Mouse (Mus musculus): ENCODE measurements at regions not wholly inside any gene's neighbourhood (a gene's known extent, or its start where the extent isn't known, plus 50 kb on each side); places are given as distances from the start of the nearest gene placed in this dataset.

DNA sequence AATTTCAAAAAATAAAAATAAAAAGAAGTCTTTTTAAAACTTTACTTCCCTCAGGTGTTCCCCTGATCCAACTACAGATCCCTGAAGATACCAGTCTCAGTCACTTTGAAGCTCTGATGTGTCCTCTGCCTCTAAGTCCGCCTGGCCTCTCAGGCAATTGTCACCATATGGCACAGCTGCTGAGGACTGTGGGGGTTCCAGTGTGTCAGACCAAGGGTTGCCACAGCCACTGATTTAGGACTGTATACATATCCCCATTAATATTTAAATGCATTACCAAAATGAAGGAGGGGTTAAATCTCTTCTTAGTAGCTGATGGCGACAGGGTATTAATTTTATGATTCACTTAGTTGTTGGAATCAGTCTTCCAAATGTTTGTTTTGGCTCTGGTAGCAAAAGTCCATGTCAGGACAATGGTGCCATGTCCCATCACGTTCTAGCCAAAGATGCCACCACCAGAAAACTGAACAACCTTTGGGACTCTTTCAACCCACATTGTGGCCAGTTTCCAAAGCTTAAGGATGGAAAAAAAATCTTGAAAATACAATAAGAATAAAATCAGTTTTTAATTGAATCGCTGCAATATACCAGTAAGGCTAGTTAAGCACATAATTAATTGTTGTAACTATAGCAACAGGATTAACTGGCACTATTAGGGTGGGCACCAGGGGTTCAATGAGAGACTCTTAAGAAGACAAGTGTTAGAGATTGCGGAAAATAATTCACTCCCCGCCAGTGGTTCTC, 62.5 kb downstream of the Arrdc4 start:
- no peak for DNase-seq (ENCODE audit: low read depth in 1 of 2, low spot score in 2 of 2)
- no peaks in the 10 kb centered on the region for H3K4me1 ChIP-seq (ENCODE audit: control insufficient read depth, insufficient read depth, insufficient read length)
- no peak overlapping the region for H3K27ac ChIP-seq (ENCODE audit: insufficient read depth, low read length)
- TF ChIP-seq CTCF (IDR thresholded peaks at IDR 0.05; ENCODE audit: extremely low read depth, insufficient read depth, insufficient read length, insufficient replicate concordance), result no peak
- no peak for TF ChIP-seq POLR2A (IDR thresholded peaks at IDR 0.05; ENCODE audit: low read depth, low read length)
- WGBS, result 82% methylated on average over 6 of the region's 6 CpGs
- no peaks in the 10 kb centered on the region for H3K27me3 ChIP-seq (ENCODE audit: control insufficient read depth, insufficient read depth, low read length)
- H3K4me3 ChIP-seq (ENCODE audit: extremely low read depth, insufficient read depth, insufficient read length), result no peak overlapping the region
- H3K36me3 ChIP-seq (ENCODE audit: control insufficient read depth, insufficient read depth, low read length), result no peaks in the 10 kb centered on the region

DNA sequence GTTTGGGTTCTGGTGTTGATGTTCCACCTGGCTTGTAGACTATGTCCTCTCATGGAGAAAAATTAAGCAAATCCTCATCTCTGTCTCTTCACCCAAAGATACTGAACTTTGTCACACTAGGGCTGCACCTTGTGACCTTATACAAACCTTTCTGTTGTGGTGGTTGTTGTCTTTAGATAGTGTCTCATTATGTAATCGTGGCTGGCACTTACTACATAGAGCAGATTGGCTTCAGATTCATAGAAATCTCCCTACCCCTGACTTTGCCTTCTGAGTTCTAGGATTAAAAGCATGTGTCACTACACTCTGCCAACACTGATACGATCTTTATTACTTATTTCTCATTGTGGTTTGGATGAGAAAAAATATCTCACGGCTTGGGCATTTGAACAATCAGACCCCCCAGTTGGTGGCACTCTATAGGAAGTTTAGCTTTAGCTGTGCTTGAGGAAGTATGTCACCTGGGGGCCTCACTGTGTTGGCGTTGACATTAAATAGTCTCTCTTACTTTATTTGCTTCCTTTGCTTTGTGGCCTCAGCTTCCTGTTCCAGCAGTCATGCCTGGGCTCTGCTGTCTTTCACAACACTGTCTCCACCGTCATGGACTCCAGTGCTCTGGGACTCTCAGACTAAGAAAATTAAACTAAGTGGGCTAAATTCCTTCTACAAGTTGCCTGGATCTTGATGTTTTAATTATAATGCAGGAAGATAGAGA, 66.0 kb downstream of the Arrdc4 start:
- Histone ChIP-seq H3K27me3 (ENCODE audit: control insufficient read depth, insufficient read depth, low read length) (no peaks in the 10 kb centered on the region), H3K27ac (ENCODE audit: insufficient read depth, low read length) (no peak overlapping the region), H3K4me1 (ENCODE audit: control insufficient read depth, insufficient read depth, insufficient read length) (no peaks in the 10 kb centered on the region), H3K4me3 (ENCODE audit: extremely low read depth, insufficient read depth, insufficient read length) (no peak overlapping the region), H3K36me3 (ENCODE audit: control insufficient read depth, insufficient read depth, low read length) (no peaks in the 10 kb centered on the region)
- no peak for DNase-seq (ENCODE audit: low read depth in 1 of 2, low spot score in 2 of 2)
- WGBS, result 16% methylated on average over 5 of the region's 5 CpGs
- TF ChIP-seq POLR2A (IDR thresholded peaks at IDR 0.05; ENCODE audit: low read depth, low read length) (no peak), CTCF (IDR thresholded peaks at IDR 0.05; ENCODE audit: extremely low read depth, insufficient read depth, insufficient read length, insufficient replicate concordance) (no peak)

DNA sequence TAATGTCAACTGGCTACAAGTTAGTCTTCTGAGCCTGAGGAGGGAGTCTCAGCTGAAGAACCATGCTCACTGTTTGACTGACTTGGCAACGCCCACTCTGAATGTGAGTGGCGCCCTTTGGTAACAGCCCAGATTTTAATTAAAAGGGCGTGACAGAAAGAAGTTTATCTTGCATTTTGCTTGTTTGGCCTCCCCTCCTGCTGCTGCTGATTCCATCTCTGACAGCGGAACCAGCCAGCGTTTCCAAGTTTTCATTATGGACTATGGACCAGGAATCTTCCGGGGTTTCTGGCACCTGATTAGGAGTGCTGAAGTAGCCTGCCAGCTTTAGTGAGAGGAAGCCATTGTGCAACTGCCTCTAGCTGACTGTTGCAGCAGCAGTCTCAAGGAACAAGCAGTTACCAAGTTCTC, 66.7 kb downstream of the Arrdc4 start:
- H3K4me1 ChIP-seq (ENCODE audit: control insufficient read depth, insufficient read depth, insufficient read length), result no peaks in the 10 kb centered on the region
- no peak overlapping the region for H3K27ac ChIP-seq (ENCODE audit: insufficient read depth, low read length)
- no peak overlapping the region for H3K4me3 ChIP-seq (ENCODE audit: extremely low read depth, insufficient read depth, insufficient read length)
- no peaks in the 10 kb centered on the region for H3K36me3 ChIP-seq (ENCODE audit: control insufficient read depth, insufficient read depth, low read length)
- 79% methylated on average over 6 of the region's 6 CpGs for WGBS
- DNase-seq (ENCODE audit: low read depth in 1 of 2, low spot score in 2 of 2), result no peak
- H3K27me3 ChIP-seq (ENCODE audit: control insufficient read depth, insufficient read depth, low read length), result no peaks in the 10 kb centered on the region
- TF ChIP-seq POLR2A (IDR thresholded peaks at IDR 0.05; ENCODE audit: low read depth, low read length) (no peak), CTCF (IDR thresholded peaks at IDR 0.05; ENCODE audit: extremely low read depth, insufficient read depth, insufficient read length, insufficient replicate concordance) (no peak)

DNA sequence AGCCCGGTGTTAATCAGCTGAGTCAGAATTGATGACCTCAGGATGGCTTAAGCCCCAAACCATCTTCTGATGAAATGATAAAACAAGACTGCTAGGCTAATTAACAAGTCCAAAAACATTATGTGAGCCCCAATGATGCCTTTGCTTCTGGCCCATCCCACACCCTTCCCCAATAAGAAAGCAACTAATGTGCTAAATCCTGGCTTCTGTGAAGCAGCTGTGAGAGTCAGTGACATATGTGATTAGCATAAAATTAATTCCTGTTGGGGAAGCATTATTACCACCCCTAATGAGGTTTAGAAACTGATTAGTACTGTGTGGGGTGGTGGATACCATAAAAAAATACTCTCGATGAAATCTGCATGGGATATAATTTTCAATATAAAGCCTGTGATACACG, 69.3 kb downstream of the Arrdc4 start:
- Histone ChIP-seq H3K27ac (ENCODE audit: insufficient read depth, low read length) (no peak overlapping the region), H3K27me3 (ENCODE audit: control insufficient read depth, insufficient read depth, low read length) (no peaks in the 10 kb centered on the region), H3K4me3 (ENCODE audit: extremely low read depth, insufficient read depth, insufficient read length) (no peak overlapping the region), H3K36me3 (ENCODE audit: control insufficient read depth, insufficient read depth, low read length) (no peaks in the 10 kb centered on the region), H3K4me1 (ENCODE audit: control insufficient read depth, insufficient read depth, insufficient read length) (no peaks in the 10 kb centered on the region)
- DNase-seq (ENCODE audit: low read depth in 1 of 2, low spot score in 2 of 2), result no peak
- TF ChIP-seq CTCF (IDR thresholded peaks at IDR 0.05; ENCODE audit: extremely low read depth, insufficient read depth, insufficient read length, insufficient replicate concordance), result no peak
- TF ChIP-seq POLR2A (IDR thresholded peaks at IDR 0.05; ENCODE audit: low read depth, low read length), result no peak
- 89% methylated on average over 3 of the region's 3 CpGs for WGBS

DNA sequence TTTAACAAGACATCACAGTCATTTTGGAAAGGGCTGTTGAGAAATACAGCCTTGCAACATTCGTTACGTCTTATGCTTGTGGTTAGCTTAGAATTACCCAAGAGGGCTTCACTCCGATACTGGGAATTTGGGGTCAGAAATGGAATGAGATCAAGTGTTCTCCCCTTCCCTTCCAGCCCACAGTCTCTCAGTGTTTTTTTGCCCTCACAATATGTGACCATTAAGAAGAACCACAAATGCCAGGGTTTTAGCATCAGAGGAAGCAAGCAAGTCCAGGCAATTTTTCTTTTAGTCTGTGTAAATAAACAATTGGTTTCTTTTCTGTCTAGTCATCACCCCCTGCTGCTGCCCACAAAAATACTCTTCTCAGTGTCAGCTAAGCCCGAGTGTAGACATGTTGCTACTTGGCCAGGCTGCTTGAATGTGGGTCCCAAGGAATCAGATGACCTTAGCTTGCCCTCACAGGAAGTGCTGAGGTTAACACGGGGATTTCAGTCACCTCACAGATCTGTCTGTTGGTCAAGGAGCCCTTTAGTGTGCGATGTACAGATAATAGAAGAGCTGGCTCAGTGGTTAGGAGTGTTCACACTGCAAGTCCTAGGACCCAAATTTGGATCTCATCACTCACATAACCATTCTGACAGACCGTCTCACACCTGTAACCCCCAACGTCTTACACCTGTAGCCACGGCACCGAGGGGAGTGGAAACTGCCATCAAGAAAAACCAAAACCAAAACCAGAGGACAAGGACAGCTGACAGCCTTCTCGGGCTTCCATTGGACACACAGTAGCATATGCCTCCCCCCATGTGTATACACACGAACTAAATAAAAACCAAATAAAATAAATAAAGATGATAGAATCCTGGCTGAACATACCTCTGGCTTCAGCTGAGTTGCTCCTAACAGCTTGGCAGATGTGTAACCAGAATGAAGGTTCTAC, 81.0 kb downstream of the Arrdc4 start:
- no peak overlapping the region for H3K4me3 ChIP-seq (ENCODE audit: extremely low read depth, insufficient read depth, insufficient read length)

DNA sequence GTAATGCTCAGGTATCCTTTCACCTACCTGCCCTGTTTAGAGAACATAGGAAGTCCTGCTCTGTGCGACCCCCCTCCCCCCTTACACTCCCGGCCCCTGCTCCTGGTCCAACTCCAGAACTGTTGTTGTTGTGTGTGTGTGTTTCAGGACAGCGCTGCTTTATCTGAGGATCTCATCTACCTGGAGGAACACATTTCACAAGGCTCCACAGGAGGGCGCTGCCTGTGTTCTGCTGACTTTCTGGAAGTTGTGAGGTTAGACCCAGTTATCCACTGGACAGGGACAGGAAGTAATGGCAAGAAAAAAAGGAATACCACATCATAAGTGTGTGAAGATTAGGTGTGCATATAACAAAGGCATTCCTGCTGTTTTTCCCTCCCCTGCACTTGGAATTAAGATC, 81.8 kb downstream of the Arrdc4 start:
- 62% methylated on average over 4 of the region's 4 CpGs for WGBS
- H3K27me3 ChIP-seq (ENCODE audit: control insufficient read depth, insufficient read depth, low read length), result no peaks in the 10 kb centered on the region
- H3K4me3 ChIP-seq (ENCODE audit: extremely low read depth, insufficient read depth, insufficient read length), result no peak overlapping the region
- no peak for DNase-seq (ENCODE audit: low read depth in 1 of 2, low spot score in 2 of 2)
- H3K36me3 ChIP-seq (ENCODE audit: control insufficient read depth, insufficient read depth, low read length), result no peaks in the 10 kb centered on the region
- no peak overlapping the region for H3K27ac ChIP-seq (ENCODE audit: insufficient read depth, low read length)
- H3K4me1 ChIP-seq (ENCODE audit: control insufficient read depth, insufficient read depth, insufficient read length), result no peaks in the 10 kb centered on the region
- TF ChIP-seq POLR2A (IDR thresholded peaks at IDR 0.05; ENCODE audit: low read depth, low read length) (no peak), CTCF (IDR thresholded peaks at IDR 0.05; ENCODE audit: extremely low read depth, insufficient read depth, insufficient read length, insufficient replicate concordance) (no peak)

More for the DNA sequence above, 81.0 kb downstream of the Arrdc4 start:
- TF ChIP-seq CTCF (IDR thresholded peaks at IDR 0.05; ENCODE audit: extremely low read depth, insufficient read depth, insufficient read length, insufficient replicate concordance) (no peak), POLR2A (IDR thresholded peaks at IDR 0.05; ENCODE audit: low read depth, low read length) (no peak)
- H3K4me1 ChIP-seq (ENCODE audit: control insufficient read depth, insufficient read depth, insufficient read length), result no peaks in the 10 kb centered on the region
- no peak overlapping the region for H3K27ac ChIP-seq (ENCODE audit: insufficient read depth, low read length)
- DNase-seq (ENCODE audit: low read depth in 1 of 2, low spot score in 2 of 2), result peak in 1 of 2 experiments; percentile 1
- 51% methylated on average over 12 of the region's 12 CpGs for WGBS
- H3K27me3 ChIP-seq (ENCODE audit: control insufficient read depth, insufficient read depth, low read length), result no peaks in the 10 kb centered on the region
- H3K36me3 ChIP-seq (ENCODE audit: control insufficient read depth, insufficient read depth, low read length), result no peaks in the 10 kb centered on the region
